Mouse (Mus musculus) Patski (cell line): ENCODE data around the gene Myo1e. TPM values are rescaled to one million over a fixed set of nuclear protein-coding genes. Genes with fewer than 3 reads are reported as not detected.

Source experiments
- ATAC-seq: fragments of 100-300 bp; one replicate; pipeline ENCODE4 v1.8.0; 2021
- CTCF ChIA-PET: fragments of 350-600 bp; sonication (Branson Sonifier 250); formaldehyde crosslinking; loops from one replicate; lab custom pipeline; 2022; ENCODE audit warnings: inconsistent platforms; lab: Charles Lee
- POLR2A ChIA-PET: fragments of 350-600 bp; sonication (Branson Sonifier 250); formaldehyde crosslinking; loops from one replicate; lab custom pipeline; 2022; ENCODE audit warnings: antibody characterized with exemption, inconsistent platforms; lab: Charles Lee
- DNase-seq: peaks from one replicate; pipeline ENCODE4 v3.0.0-alpha.2; 2011; ENCODE audit warnings: low read depth, low spot score
- H3K27me3 ChIP-seq: fragments of 371-371 bp; one replicate; pipeline ENCODE4 v1.5.1; 2021
- CTCF ChIP-seq: fragments of 100-300 bp; IDR thresholded peaks from one replicate; pipeline ENCODE4 v1.5.1; 2021
- in situ Hi-C: fragments of 300-500 bp; cut with MboI; formaldehyde crosslinking; loops from 3 replicates; pipeline ENCODE4 v1.11.1; 2018; ENCODE audit warnings: low pct_unique_long_range_greater_than_20kb, mixed read lengths
- polyA plus RNA-seq: library from polyadenylated mRNA; unstranded; gene quantifications from one replicate; pipeline ENCODE4 v1.2.3, GENCODE M21; 2021

Myo1e gene
- polyA plus RNA-seq, 1 experiment from 2014 or later = 78.5 TPM

GRCm38 (mm10) chr9:70263735-70264134, 56.6 kb downstream of the Myo1e start:
- CTCF ChIA-PET = interaction anchor here (1.3 kb wide), 1 partner anchor 12 kb away, joined by 3 read pairs; no protein-coding TSS in a partner anchor
- in situ Hi-C loops = no loop called here
- TF ChIP-seq CTCF = no peak
- DNase-seq (no peak), ATAC-seq (peak; percentile 15)
- H3K27me3 ChIP-seq = no peaks in the 10 kb centered on the region
- POLR2A ChIA-PET = interaction anchor here (0.6 to 1.0 kb wide), 2 partner anchors 28 to 30 kb away, joined by 3 read pairs; no protein-coding TSS in a partner anchor

GRCm38 (mm10) chr9:70265513-70265912, 58.4 kb downstream of the Myo1e start:
- in situ Hi-C loops = no loop called here
- ATAC-seq = no peak
- no peak for TF ChIP-seq CTCF
- H3K27me3 ChIP-seq = no peaks in the 10 kb centered on the region
- no peak for DNase-seq
- CTCF ChIA-PET = no interaction called here
- POLR2A ChIA-PET = interaction anchor here (0.6 kb wide), 1 partner anchor 9 kb away, joined by 3 read pairs; no protein-coding TSS in a partner anchor

- POLR2A ChIA-PET = interaction anchor here (0.6 kb wide), 1 partner anchor 10 kb away, joined by 3 read pairs; no protein-coding TSS in a partner anchor
- CTCF ChIA-PET = no interaction called here
- no peak for TF ChIP-seq CTCF
- in situ Hi-C loops = no loop called here
- no peaks in the 10 kb centered on the region for H3K27me3 ChIP-seq
- DNase-seq = no peak
- no peak for ATAC-seq
These were observed 59.0 kb downstream of the Myo1e start for GRCm38 (mm10) chr9:70266186-70266585.

GRCm38 (mm10) chr9:70267108-70267507, 60.0 kb downstream of the Myo1e start:
- in situ Hi-C loops = no loop called here
- DNase-seq (no peak), ATAC-seq (no peak)
- ChIA-PET POLR2A (no interaction called here), CTCF (no interaction called here)
- no peaks in the 10 kb centered on the region for H3K27me3 ChIP-seq
- TF ChIP-seq CTCF = no peak

- in situ Hi-C loops = no loop called here
- DNase-seq (no peak), ATAC-seq (no peak)
- no peak for TF ChIP-seq CTCF
- no peaks in the 10 kb centered on the region for H3K27me3 ChIP-seq
- ChIA-PET CTCF (no interaction called here), POLR2A (interaction anchor here (0.9 kb wide), 1 partner anchor 10 kb away, joined by 3 read pairs; no protein-coding TSS in a partner anchor)
These were observed 62.2 kb downstream of the Myo1e start for GRCm38 (mm10) chr9:70269349-70269748.

- no peak for ATAC-seq
- TF ChIP-seq CTCF = no peak
- ChIA-PET POLR2A (no interaction called here), CTCF (no interaction called here)
- DNase-seq = no peak
- no peaks in the 10 kb centered on the region for H3K27me3 ChIP-seq
- in situ Hi-C loops = no loop called here
These were observed 63.3 kb downstream of the Myo1e start for GRCm38 (mm10) chr9:70270468-70270867.

- ChIA-PET CTCF (no interaction called here), POLR2A (interaction anchor here (0.7 kb wide), 1 partner anchor 13 kb away, joined by 3 read pairs; no protein-coding TSS in a partner anchor)
- no peak for TF ChIP-seq CTCF
- H3K27me3 ChIP-seq = no peaks in the 10 kb centered on the region
- no peak for DNase-seq
- ATAC-seq = peak; percentile 69
- in situ Hi-C loops = no loop called here
These were observed 64.0 kb downstream of the Myo1e start for GRCm38 (mm10) chr9:70271137-70271536.

GRCm38 (mm10) chr9:70271631-70272030, 64.5 kb downstream of the Myo1e start:
- DNase-seq (no peak), ATAC-seq (no peak)
- H3K27me3 ChIP-seq = no peaks in the 10 kb centered on the region
- ChIA-PET POLR2A (interaction anchor here (0.7 kb wide), 1 partner anchor 13 kb away, joined by 3 read pairs; no protein-coding TSS in a partner anchor), CTCF (no interaction called here)
- in situ Hi-C loops = no loop called here
- no peak for TF ChIP-seq CTCF

GRCm38 (mm10) chr9:70274071-70274470, 66.9 kb downstream of the Myo1e start:
- in situ Hi-C loops = no loop called here
- ChIA-PET POLR2A (no interaction called here), CTCF (interaction anchor here (1.7 kb wide), 1 partner anchor 22 kb away, joined by 3 read pairs; no protein-coding TSS in a partner anchor)
- DNase-seq = no peak
- TF ChIP-seq CTCF = no peak
- ATAC-seq = no peak
- no peaks in the 10 kb centered on the region for H3K27me3 ChIP-seq

- no peak for ATAC-seq
- ChIA-PET POLR2A (no interaction called here), CTCF (interaction anchor here (1.7 kb wide), 1 partner anchor 21 kb away, joined by 3 read pairs; no protein-coding TSS in a partner anchor)
- in situ Hi-C loops = no loop called here
- DNase-seq = no peak
- TF ChIP-seq CTCF = no peak
- no peaks in the 10 kb centered on the region for H3K27me3 ChIP-seq
These were observed 67.3 kb downstream of the Myo1e start for GRCm38 (mm10) chr9:70274476-70274875.

- POLR2A ChIA-PET = no interaction called here
- no peak for TF ChIP-seq CTCF
- CTCF ChIA-PET = interaction anchor here (1.1 to 1.7 kb wide), 2 partner anchors 11 to 21 kb away, joined by 3 read pairs; no protein-coding TSS in a partner anchor
- no peaks in the 10 kb centered on the region for H3K27me3 ChIP-seq
- in situ Hi-C loops = no loop called here
- no peak for DNase-seq
- no peak for ATAC-seq
These were observed 67.9 kb downstream of the Myo1e start for GRCm38 (mm10) chr9:70274887-70275555.
